Mouse (Mus musculus) midbrain, embryonic 11.5 days (tissue): Measurements from ENCODE around the gene Exosc10. TPM values are rescaled to one million over a fixed set of nuclear protein-coding genes. Genes with fewer than 3 reads are reported as not detected.

ENCODE experiments used
- ATAC-seq: fragments of 200-750 bp; cut with Nextera tagmentation; 2 replicates; pipeline ENCODE4 v1.8.0; 2017; ENCODE audit warnings: moderate TSS enrichment, moderate library complexity; ENCODE audit not compliant: low FRiP score
- DNase-seq: peaks from one replicate; pipeline ENCODE4 v3.0.0; 2015; ENCODE audit warnings: low spot score; ENCODE audit errors: missing footprints
- H3K27ac ChIP-seq: fragments of 300-500 bp; sonication (generic); 2 replicates; pipeline ENCODE4 v1.5.1; 2014; ENCODE audit warnings: low read depth, low read length
- H3K27me3 ChIP-seq: fragments of 300-500 bp; sonication (generic); 2 replicates; pipeline ENCODE4 v1.6.1; 2014; ENCODE audit warnings: mild to moderate bottlenecking, low read length, moderate library complexity, mixed read lengths; ENCODE audit not compliant: control insufficient read depth, insufficient read depth
- H3K36me3 ChIP-seq: fragments of 300-500 bp; sonication (generic); 2 replicates; pipeline ENCODE4 v1.6.1; 2014; ENCODE audit warnings: mild to moderate bottlenecking, low read length, moderate library complexity, mixed read lengths; ENCODE audit not compliant: control insufficient read depth, insufficient read depth
- H3K4me1 ChIP-seq: fragments of 300-500 bp; sonication (generic); 2 replicates; pipeline ENCODE4 v1.6.1; 2014; ENCODE audit warnings: low read length; ENCODE audit not compliant: control insufficient read depth, insufficient read depth
- H3K4me2 ChIP-seq: fragments of 300-500 bp; sonication (generic); 2 replicates; pipeline ENCODE4 v1.6.1; 2014; ENCODE audit warnings: mild to moderate bottlenecking, moderate library complexity
- H3K4me3 ChIP-seq: fragments of 300-500 bp; sonication (generic); 2 replicates; pipeline ENCODE4 v1.5.1; 2014; ENCODE audit warnings: low read depth, low read length
- H3K9ac ChIP-seq: fragments of 300-500 bp; sonication (generic); 2 replicates; pipeline ENCODE4 v1.6.1; 2014; ENCODE audit warnings: low read length
- H3K9me3 ChIP-seq: fragments of 300-500 bp; sonication (generic); 2 replicates; pipeline ENCODE4 v1.6.1; 2016; ENCODE audit warnings: low read length; ENCODE audit not compliant: control insufficient read depth
- WGBS: fragments of 180-500 bp; shearing (Covaris S2); extraction: QIAGEN DNeasy Blood & Tissue Kit; methylation state at CpG from one replicate; pipeline ENCODE4 v1.1.7; 2014; 5-methylcytosine and 5-hydroxymethylcytosine counted together
- polyA plus RNA-seq: library from polyadenylated mRNA; unstranded; fragments of >200 nt; fragmentation: Nextera tagmentation; extraction: Ambion mirVana; gene quantifications from 2 replicates; pipeline ENCODE4 v1.2.1, GENCODE M21; 2014

Exosc10 gene
- polyA plus RNA-seq, 1 experiment from 2014 or later, result 101 TPM

GRCm38 (mm10) chr4:148609805-148610204 is 51.6 kb downstream of the Exosc10 start:
- Histone ChIP-seq H3K9me3 (no peaks in the 10 kb centered on the region), H3K36me3 (peaks cover 6% of the 10 kb centered on the region; the same call in 1 of the 2 replicates), H3K27me3 (no peaks in the 10 kb centered on the region), H3K4me3 (no peak overlapping the region), H3K4me2 (no peak overlapping the region), H3K9ac (no peak overlapping the region), H3K4me1 (no peaks in the 10 kb centered on the region), H3K27ac (no peak overlapping the region)
- DNase-seq, result no peak
- WGBS, result 93% methylated on average over 5 of the region's 5 CpGs
- ATAC-seq, result no peak

GRCm38 (mm10) chr4:148610631-148611364 is 52.6 kb downstream of the Exosc10 start:
- Histone ChIP-seq H3K9ac (no peak overlapping the region), H3K4me2 (no peak overlapping the region), H3K27me3 (no peaks in the 10 kb centered on the region), H3K36me3 (peaks cover 6% of the 10 kb centered on the region; the same call in 1 of the 2 replicates), H3K27ac (no peak overlapping the region), H3K4me1 (no peaks in the 10 kb centered on the region), H3K4me3 (no peak overlapping the region), H3K9me3 (no peaks in the 10 kb centered on the region)
- DNase-seq (no peak), ATAC-seq (no peak)
- WGBS, result 78% methylated on average over 5 of the region's 5 CpGs

GRCm38 (mm10) chr4:148612557-148612956 is 54.3 kb downstream of the Exosc10 start:
- Histone ChIP-seq H3K27ac (no peak overlapping the region), H3K27me3 (no peaks in the 10 kb centered on the region), H3K4me2 (no peak overlapping the region), H3K9me3 (no peaks in the 10 kb centered on the region), H3K4me1 (no peaks in the 10 kb centered on the region), H3K36me3 (peaks cover 6% of the 10 kb centered on the region; the same call in 1 of the 2 replicates), H3K4me3 (no peak overlapping the region), H3K9ac (no peak overlapping the region)
- DNase-seq, result no peak
- ATAC-seq, result no peak
- WGBS, result 82% methylated on average over 4 of the region's 4 CpGs

- no peaks in the 10 kb centered on the region for H3K27me3 ChIP-seq
- H3K9me3 ChIP-seq, result no peaks in the 10 kb centered on the region
- DNase-seq (no peak), ATAC-seq (no peak)
- H3K4me3 ChIP-seq, result no peak overlapping the region
- WGBS, result 80% methylated on average over 9 of the region's 9 CpGs
- H3K27ac ChIP-seq, result no peak overlapping the region
- no peak overlapping the region for H3K9ac ChIP-seq
- H3K4me1 ChIP-seq, result no peaks in the 10 kb centered on the region
- H3K4me2 ChIP-seq, result no peak overlapping the region
- peaks cover 13% of the 10 kb centered on the region; the same call in 1 of the 2 replicates for H3K36me3 ChIP-seq
These were observed 55.5 kb downstream of the Exosc10 start for GRCm38 (mm10) chr4:148613738-148614137.

- WGBS, result 87% methylated on average over 1 of the region's 1 CpGs
- Histone ChIP-seq H3K27me3 (no peaks in the 10 kb centered on the region), H3K9ac (no peak overlapping the region), H3K9me3 (no peaks in the 10 kb centered on the region), H3K27ac (no peak overlapping the region), H3K4me2 (no peak overlapping the region), H3K4me3 (no peak overlapping the region), H3K4me1 (0 out of 2 replicates have a peak, but pooled peaks cover under 1% of the 10 kb centered on the region), H3K36me3 (peaks cover 46% of the 10 kb centered on the region)
- ATAC-seq (no peak), DNase-seq (no peak)
These were observed 61.6 kb downstream of the Exosc10 start for GRCm38 (mm10) chr4:148619805-148620204.

GRCm38 (mm10) chr4:148620718-148621117 is 62.5 kb downstream of the Exosc10 start:
- Histone ChIP-seq H3K4me2 (no peak overlapping the region), H3K27me3 (no peaks in the 10 kb centered on the region), H3K27ac (no peak overlapping the region), H3K4me1 (0 out of 2 replicates have a peak, but pooled peaks cover 5% of the 10 kb centered on the region), H3K36me3 (peaks cover 49% of the 10 kb centered on the region), H3K9ac (no peak overlapping the region), H3K9me3 (no peaks in the 10 kb centered on the region), H3K4me3 (no peak overlapping the region)
- ATAC-seq (no peak), DNase-seq (no peak)
- 98% methylated on average over 1 of the region's 1 CpGs for WGBS

GRCm38 (mm10) chr4:148622485-148622884 is 64.3 kb downstream of the Exosc10 start:
- DNase-seq (no peak), ATAC-seq (no peak)
- peaks cover 49% of the 10 kb centered on the region for H3K36me3 ChIP-seq
- H3K27me3 ChIP-seq, result no peaks in the 10 kb centered on the region
- H3K9ac ChIP-seq, result no peak overlapping the region
- H3K4me3 ChIP-seq, result no peak overlapping the region
- 98% methylated on average over 4 of the region's 4 CpGs for WGBS
- H3K4me2 ChIP-seq, result no peak overlapping the region
- H3K4me1 ChIP-seq, result 0 out of 2 replicates have a peak, but pooled peaks cover 5% of the 10 kb centered on the region
- no peaks in the 10 kb centered on the region for H3K9me3 ChIP-seq
- H3K27ac ChIP-seq, result no peak overlapping the region

- WGBS, result 90% methylated on average over 4 of the region's 4 CpGs
- DNase-seq (no peak), ATAC-seq (no peak)
- Histone ChIP-seq H3K27ac (no peak overlapping the region), H3K27me3 (no peaks in the 10 kb centered on the region), H3K4me2 (no peak overlapping the region), H3K9ac (no peak overlapping the region), H3K9me3 (no peaks in the 10 kb centered on the region), H3K36me3 (peaks cover 43% of the 10 kb centered on the region), H3K4me1 (0 out of 2 replicates have a peak, but pooled peaks cover 5% of the 10 kb centered on the region), H3K4me3 (no peak overlapping the region)
These were observed 65.4 kb downstream of the Exosc10 start for GRCm38 (mm10) chr4:148623609-148624008.

- H3K27ac ChIP-seq, result no peak overlapping the region
- peak overlapping the region; percentile 63 for H3K4me2 ChIP-seq
- WGBS, result 88% methylated on average over 10 of the region's 10 CpGs
- H3K36me3 ChIP-seq, result peaks cover 30% of the 10 kb centered on the region
- H3K4me1 ChIP-seq, result 0 out of 2 replicates have a peak, but pooled peaks cover 5% of the 10 kb centered on the region
- no peak for DNase-seq
- H3K27me3 ChIP-seq, result no peaks in the 10 kb centered on the region
- H3K9me3 ChIP-seq, result no peaks in the 10 kb centered on the region
- no peak overlapping the region for H3K9ac ChIP-seq
- H3K4me3 ChIP-seq, result no peak overlapping the region
- ATAC-seq, result no peak
These were observed 66.8 kb downstream of the Exosc10 start for GRCm38 (mm10) chr4:148625010-148625409.
